Comparison of ENCODE assay signal across 21 mouse cellular contexts in genomic region chr9:75504311-75504710, GRCm38 (mm10).
"Had no signal": no experiment of that assay in that cellular context is flagged by ENCODE, and none has a peak within 500 bp of the region (broad histone marks: within the 10 kb centered on the region; RNA-seq: fewer than 3 reads in every experiment).

No protein-coding gene starts in this region.

- H3K27ac ChIP-seq: intestine, embryonic 15.5 days; kidney, embryonic 15.5 days; limb, embryonic 10.5 days; limb, embryonic 13.5 days; liver, embryonic 13.5 days; stomach, embryonic 15.5 days had no signal

- ATAC-seq: intestine, embryonic 15.5 days had no signal

- H3K9me3 ChIP-seq: intestine, embryonic 15.5 days; kidney, embryonic 15.5 days; limb, embryonic 10.5 days; limb, embryonic 13.5 days; liver, embryonic 13.5 days; stomach, embryonic 15.5 days had no signal

- H3K4me2 ChIP-seq: intestine, embryonic 15.5 days; kidney, embryonic 15.5 days; limb, embryonic 13.5 days; liver, embryonic 13.5 days; midbrain, embryonic 11.5 days; stomach, embryonic 15.5 days had no signal

- DNase-seq: kidney, adult 11 months; kidney, adult 8-10 months; kidney, postnatal 10 days; kidney, postnatal 36 days; liver; liver, embryonic 13.5 days; lung, adult 2 months; lung, postnatal 14 days; lung, postnatal 4 days; midbrain, embryonic 14.5 days; right cerebral cortex, postnatal 25 days; spleen, adult 18-20 months; thymus, adult 18-20 months; thymus, postnatal 14 days; thymus, postnatal 4 days had no signal

- H3K4me1 ChIP-seq: intestine, embryonic 15.5 days; kidney, embryonic 15.5 days; limb, embryonic 10.5 days; limb, embryonic 13.5 days; liver, embryonic 13.5 days; stomach, embryonic 15.5 days had no signal

- H3K9ac ChIP-seq: intestine, embryonic 15.5 days; kidney, embryonic 15.5 days; limb, embryonic 13.5 days; liver, embryonic 13.5 days; stomach, embryonic 15.5 days had no signal

- H3K4me3 ChIP-seq: intestine, embryonic 15.5 days; kidney, embryonic 15.5 days; limb, embryonic 10.5 days; limb, embryonic 13.5 days; liver, embryonic 13.5 days; stomach, embryonic 15.5 days had no signal

- H3K27me3 ChIP-seq: intestine, embryonic 15.5 days; kidney, embryonic 15.5 days; limb, embryonic 13.5 days; liver, embryonic 13.5 days; stomach, embryonic 15.5 days had no signal
